Mouse (Mus musculus) lung, postnatal 10 days (tissue): ENCODE measurements around the gene Nfkbie.

ENCODE experiments used
- DNase-seq: peaks from one replicate; pipeline ENCODE4 v3.0.0; 2021

The Nfkbie gene

GRCm38 (mm10) chr17:45582715-45583355 lies 27.3 kb downstream of the Nfkbie start:
- DNase-seq: no peak

- DNase-seq: peak; percentile 96
Measured at GRCm38 (mm10) chr17:45584096-45584896, 28.8 kb downstream of the Nfkbie start.

- peak; percentile 92 for DNase-seq
Measured at GRCm38 (mm10) chr17:45584939-45585678, 29.6 kb downstream of the Nfkbie start.

- no peak for DNase-seq
Measured at GRCm38 (mm10) chr17:45585725-45586448, 30.4 kb downstream of the Nfkbie start.

DNA sequence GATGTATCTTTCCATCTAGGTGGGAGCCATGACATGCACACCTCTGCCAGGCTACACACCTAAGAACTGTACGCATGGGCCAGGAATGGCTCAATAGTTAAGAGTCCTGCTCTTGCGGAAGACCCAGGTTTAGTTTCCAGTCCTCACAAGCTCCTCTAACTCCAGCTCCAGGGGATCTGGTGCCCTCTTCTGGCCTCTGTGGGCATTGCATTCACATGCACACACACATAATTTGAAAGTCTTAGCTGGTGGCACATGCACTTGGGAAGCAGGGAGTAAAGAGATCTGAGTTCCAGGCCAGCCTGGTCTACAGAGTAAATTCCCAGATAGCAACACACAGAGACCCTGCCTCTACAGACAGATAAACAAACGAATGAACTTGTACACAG lies 30.9 kb downstream of the Nfkbie start:
- DNase-seq: peak; percentile 50

DNA sequence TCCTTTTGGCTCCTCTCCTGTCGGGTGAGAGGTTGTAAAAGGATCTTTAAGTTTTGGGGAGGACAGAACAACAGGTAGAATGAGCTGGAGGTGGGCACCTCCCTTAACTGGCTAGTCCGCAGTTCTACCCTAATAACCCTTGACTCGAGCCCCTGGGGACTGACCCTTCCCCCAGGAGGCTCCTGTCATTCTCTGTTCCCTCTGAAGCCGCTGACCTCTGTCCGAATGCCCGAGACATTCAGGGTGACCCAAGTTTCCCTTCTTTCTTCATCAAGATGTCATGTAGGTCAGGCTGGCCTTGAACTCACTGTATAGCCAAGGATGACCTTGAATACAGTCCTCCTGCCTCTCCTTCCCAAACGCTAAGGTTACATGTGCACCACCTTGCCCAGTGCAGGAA lies 32.9 kb downstream of the Nfkbie start:
- no peak for DNase-seq

DNA sequence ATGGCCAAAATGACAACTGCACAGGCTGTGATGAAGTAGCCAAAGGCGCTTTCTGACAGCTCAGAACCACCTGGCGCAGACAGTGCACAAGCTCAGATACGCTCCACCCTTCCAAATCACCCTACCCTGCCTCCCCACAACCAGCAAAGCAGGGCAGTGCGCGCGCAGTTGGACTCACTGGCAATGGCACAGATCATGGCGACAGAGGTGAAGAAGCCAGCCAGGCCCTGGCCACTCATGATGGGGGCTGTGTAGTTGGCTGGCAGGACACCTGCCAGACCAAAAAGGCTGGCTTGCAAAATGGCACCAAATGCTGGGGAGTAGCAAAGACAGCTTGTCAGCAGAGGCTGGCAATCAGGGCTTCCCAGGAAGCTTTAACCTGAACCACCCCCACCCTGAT lies 33.7 kb downstream of the Nfkbie start:
- DNase-seq: no peak

DNA sequence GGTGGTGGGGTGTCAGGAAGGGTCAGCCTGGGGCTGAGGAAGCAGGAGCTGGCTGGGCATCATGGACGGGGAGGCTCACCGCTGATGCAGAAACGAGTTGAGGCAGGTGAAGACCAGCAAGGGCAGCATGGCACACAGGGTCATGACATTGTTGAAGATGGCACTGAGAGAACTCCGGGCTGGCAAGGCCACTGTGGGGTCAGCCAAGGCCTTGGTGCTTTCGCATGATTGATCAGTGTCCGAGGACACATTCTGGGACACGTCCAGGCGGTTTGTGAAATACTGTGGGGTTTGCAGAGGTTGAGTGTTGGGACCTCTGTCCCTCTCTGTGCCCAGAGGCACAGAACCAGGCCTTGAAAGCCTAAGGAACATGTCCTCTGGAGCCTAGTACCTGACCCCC lies 34.3 kb downstream of the Nfkbie start:
- DNase-seq: no peak

DNA sequence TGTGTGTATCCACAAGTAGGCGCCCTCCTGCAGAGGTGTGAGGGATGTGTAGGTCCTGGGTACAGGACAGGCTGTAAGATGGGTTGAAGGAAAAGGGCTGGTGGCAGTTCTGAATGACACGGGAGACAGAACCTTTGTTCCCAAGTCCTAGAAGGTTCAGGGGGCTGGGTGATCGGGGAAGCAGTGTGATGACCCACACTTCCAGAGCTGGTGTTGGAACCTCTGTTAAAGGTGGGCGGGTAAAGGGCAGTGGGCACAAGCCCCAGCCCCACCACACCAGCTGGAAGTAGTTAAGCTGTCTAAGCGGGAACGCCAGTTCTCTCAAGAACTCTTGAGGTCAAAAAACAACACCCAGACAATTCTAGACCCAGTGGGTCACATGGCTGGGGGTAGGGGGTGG lies 34.9 kb downstream of the Nfkbie start:
- no peak for DNase-seq

- DNase-seq: no peak
Measured at GRCm38 (mm10) chr17:45591701-45592605, 36.5 kb downstream of the Nfkbie start.

DNA sequence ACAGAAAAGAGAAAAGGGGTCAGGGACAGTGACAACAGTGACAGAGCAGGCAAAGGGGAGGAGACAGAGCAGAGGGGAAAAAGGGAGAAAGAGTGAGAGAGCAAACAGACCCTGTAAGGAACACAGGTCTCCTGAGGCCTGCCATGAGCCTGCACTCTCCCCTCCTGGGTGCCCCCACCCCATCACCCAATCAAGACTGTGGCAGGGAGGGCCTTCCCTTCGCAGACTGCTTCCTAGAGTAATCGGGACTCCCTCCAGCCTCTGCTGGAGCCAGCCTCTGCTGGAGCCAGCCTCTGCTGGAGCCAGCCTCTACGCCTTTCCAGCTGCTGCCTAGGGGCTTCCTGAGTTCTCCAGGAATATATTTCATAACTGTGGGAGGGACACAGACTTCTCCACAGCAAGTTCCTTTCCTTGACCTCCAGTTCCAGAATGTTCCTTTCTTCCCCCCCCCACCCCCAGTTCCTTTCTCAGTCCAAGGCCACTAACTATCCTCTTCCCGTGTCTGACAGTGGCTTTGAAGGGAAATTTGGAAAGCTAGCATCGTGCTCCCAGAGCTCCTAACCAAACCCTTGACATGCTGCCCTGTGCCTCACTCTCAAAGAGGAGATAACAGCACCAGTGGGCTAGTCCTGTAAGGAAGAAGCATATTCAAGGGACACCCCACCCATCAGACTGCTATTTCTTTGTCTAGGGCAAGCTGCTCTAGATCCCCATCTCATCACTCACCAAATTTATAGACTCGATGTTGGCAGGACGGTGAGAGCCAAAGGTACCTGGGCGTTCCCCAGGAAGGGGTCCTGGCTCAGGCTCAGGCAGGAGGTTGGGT lies 37.3 kb downstream of the Nfkbie start:
- peak; percentile 73 for DNase-seq

DNA sequence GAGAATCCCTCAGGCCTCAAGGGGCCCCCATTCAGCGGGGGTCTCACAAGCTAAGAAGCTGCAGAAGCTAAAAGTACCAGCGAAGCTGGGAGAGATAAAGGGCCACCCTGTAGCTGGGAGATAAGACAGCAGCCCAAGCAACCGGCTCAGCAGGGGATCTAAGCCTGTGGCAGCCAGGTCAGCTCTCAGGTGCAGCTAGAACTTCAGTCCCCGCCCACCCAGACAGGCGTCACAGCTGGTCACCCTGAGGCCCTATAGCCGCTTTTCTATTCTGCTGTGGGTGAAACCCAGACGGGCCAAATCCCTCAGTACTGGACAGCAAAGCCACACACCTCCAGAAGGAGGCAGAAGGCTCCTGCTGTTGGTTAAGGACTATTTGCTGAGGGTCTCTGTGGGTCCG lies 38.0 kb downstream of the Nfkbie start:
- no peak for DNase-seq

- DNase-seq: no peak
Measured at GRCm38 (mm10) chr17:45594195-45594594, 38.7 kb downstream of the Nfkbie start.

- DNase-seq: peak; percentile 92
Measured at GRCm38 (mm10) chr17:45594881-45595735, 39.6 kb downstream of the Nfkbie start.

DNA sequence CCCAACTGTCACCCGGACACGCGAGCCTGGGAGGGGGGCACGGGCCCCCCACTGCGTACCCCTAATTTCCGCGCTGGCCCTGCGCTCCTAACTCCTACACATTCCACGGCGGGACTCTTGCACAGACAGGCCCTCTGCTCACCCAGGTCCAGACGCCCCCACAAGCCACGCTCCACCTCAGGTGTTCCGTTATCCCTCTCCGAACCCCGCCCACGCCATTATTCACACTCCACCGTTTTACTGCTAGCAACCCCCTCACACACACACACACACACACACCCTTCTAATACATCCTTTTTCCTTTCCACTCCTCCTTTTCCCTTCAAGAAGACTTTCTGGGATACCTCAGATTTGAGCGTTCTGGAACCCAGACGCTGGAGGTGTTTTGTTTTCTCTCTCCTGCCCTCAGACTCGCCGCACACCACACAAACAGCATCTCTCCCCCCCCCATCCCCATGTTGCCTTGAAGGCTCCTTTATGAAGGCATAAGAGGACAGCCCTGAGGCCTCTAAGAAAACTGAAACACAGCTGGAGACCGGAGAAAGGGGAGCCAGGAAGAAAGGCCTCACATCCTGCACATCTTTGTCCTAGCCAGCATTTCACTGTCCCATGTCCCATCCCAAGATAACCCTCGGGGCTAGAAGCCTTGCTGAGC lies 40.4 kb downstream of the Nfkbie start:
- no peak for DNase-seq

- DNase-seq: peak; percentile 91
Measured at GRCm38 (mm10) chr17:45596631-45597396, 41.3 kb downstream of the Nfkbie start.

DNA sequence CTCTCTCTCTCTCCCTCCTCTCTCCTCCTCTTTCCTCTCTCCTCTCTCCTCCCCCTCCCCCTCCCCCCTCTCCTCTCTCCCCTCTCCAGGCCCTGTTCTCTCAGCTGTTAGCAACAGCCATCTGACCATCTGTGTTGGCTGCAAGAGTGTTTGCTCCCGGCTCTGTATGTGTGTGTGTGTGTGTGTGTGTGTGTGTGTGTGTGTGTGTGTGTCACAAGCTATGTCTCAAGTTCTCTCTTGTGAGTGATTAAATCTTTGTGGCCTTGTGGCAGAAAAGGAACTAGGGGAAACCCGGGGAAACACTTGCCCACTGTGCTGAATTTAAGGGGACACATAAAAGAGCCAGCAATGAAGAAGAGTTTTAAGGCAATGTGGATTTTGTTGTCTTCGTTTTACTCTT lies 42.3 kb downstream of the Nfkbie start:
- DNase-seq: peak; percentile 70

- no peak for DNase-seq
Measured at GRCm38 (mm10) chr17:45598376-45598775, 42.9 kb downstream of the Nfkbie start.

GRCm38 (mm10) chr17:45598891-45599290 lies 43.4 kb downstream of the Nfkbie start:
- no peak for DNase-seq
